Mouse (Mus musculus): Measurements from ENCODE around the gene Tmem104.

- TF ChIP-seq POLR2A (IDR thresholded peaks at IDR 0.05; ENCODE audit: control insufficient read depth, extremely low read depth, insufficient read depth, low read length, poor library complexity) (no peak), CTCF (IDR thresholded peaks at IDR 0.05; ENCODE audit: borderline replicate concordance, control insufficient read depth, extremely low read depth, insufficient read depth, low read length, poor library complexity) (no peak)
These were observed 16.2 kb upstream of the Tmem104 start for GRCm38 (mm10) chr11:115171125-115171524.

Data from thymus, adult 2 months (tissue).